51 mouse cellular contexts compared by ENCODE assay signal in the genomic region with DNA sequence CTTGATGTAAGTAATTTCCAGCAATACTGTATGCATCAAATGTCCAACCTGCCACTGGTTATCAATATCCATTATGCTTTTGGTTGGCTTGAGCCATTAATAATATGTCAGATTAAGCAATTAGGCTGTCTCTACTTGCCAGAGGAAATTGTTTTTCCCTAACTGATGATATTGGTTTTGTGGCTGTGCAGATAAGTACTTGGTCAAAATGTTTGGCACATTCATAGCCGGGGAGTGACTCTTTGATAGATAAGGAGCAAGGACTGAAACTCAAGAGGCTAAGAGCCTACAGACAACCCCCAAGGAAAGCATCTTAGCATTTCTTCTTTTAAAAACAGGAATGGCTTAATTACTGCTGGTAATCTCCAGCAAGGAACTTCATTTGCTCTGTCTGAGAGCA. TPM values are rescaled to one million over a fixed set of nuclear protein-coding genes. Genes with fewer than 3 reads are reported as not detected.
"Had no signal": no experiment of that assay in that cellular context is flagged by ENCODE, and none has a peak within 500 bp of the region (broad histone marks: within the 10 kb centered on the region; RNA-seq: fewer than 3 reads in every experiment).

No protein-coding gene starts in this region.

- H3K9ac ChIP-seq: heart, embryonic 12.5 days; heart, embryonic 13.5 days; heart, embryonic 15.5 days; hindbrain, embryonic 12.5 days; hindbrain, embryonic 13.5 days; hindbrain, embryonic 14.5 days; hindbrain, embryonic 15.5 days; intestine, embryonic 15.5 days; kidney, embryonic 15.5 days had no signal

- H3K36me3 ChIP-seq: heart, embryonic 10.5 days; heart, embryonic 12.5 days; heart, embryonic 13.5 days; heart, embryonic 15.5 days; hindbrain, embryonic 10.5 days; hindbrain, embryonic 12.5 days; hindbrain, embryonic 13.5 days; hindbrain, embryonic 15.5 days; intestine, embryonic 15.5 days; kidney, embryonic 15.5 days had no signal

- H3K4me3 ChIP-seq: heart, embryonic 10.5 days; heart, embryonic 12.5 days; heart, embryonic 13.5 days; heart, embryonic 15.5 days; hindbrain, embryonic 10.5 days; hindbrain, embryonic 12.5 days; hindbrain, embryonic 13.5 days; hindbrain, embryonic 15.5 days; intestine, embryonic 15.5 days; kidney, embryonic 15.5 days; layer of hippocampus, adult 2 months; left cerebral cortex, adult 2 months had no signal

- H3K27me3 ChIP-seq: heart, embryonic 13.5 days; heart, embryonic 15.5 days; hindbrain, embryonic 12.5 days; hindbrain, embryonic 15.5 days; intestine, embryonic 15.5 days; kidney, embryonic 15.5 days had no signal

- H3K27ac ChIP-seq: heart, embryonic 10.5 days; heart, embryonic 13.5 days; heart, embryonic 15.5 days; hindbrain, embryonic 10.5 days; hindbrain, embryonic 12.5 days; hindbrain, embryonic 13.5 days; hindbrain, embryonic 14.5 days; hindbrain, embryonic 15.5 days; hindbrain, postnatal 0 days; intestine, embryonic 15.5 days; kidney, embryonic 15.5 days; kidney, postnatal 0 days; layer of hippocampus, adult 2 months; left cerebral cortex, adult 2 months had no signal

- H3K9me3 ChIP-seq: heart, embryonic 10.5 days; heart, embryonic 12.5 days; heart, embryonic 13.5 days; heart, embryonic 15.5 days; hindbrain, embryonic 10.5 days; hindbrain, embryonic 12.5 days; hindbrain, embryonic 13.5 days; hindbrain, embryonic 15.5 days; intestine, embryonic 15.5 days; kidney, embryonic 15.5 days had no signal

- H3K4me1 ChIP-seq: heart, embryonic 10.5 days; heart, embryonic 12.5 days; heart, embryonic 13.5 days; heart, embryonic 15.5 days; hindbrain, embryonic 10.5 days; hindbrain, embryonic 12.5 days; hindbrain, embryonic 13.5 days; hindbrain, embryonic 15.5 days; intestine, embryonic 15.5 days; kidney, embryonic 15.5 days had no signal

- DNase-seq: heart, postnatal 10 days; heart, postnatal 14 days; heart, postnatal 36 days; heart, postnatal 4 days; kidney, adult 11 months; kidney, adult 2 months; kidney, adult 8-10 months; kidney, adult 9 months; kidney, postnatal 10 days; kidney, postnatal 14 days; kidney, postnatal 25 days; kidney, postnatal 36 days; kidney, postnatal 4 days; layer of hippocampus, adult 9-11 months; layer of hippocampus, postnatal 36 days had no signal

RNA-seq across cellular contexts. Expression of gene Esx1, which starts 40.8 kb away (rescaled TPM):
- total RNA-seq: heart, postnatal 10 days; heart, postnatal 14 days; heart, postnatal 25 days; heart, postnatal 36 days; heart, postnatal 4 days; hematopoietic stem cell, adult 5-6 weeks; hindbrain, postnatal 0 days; layer of hippocampus, adult 18-20 months; layer of hippocampus, adult 2 months; layer of hippocampus, adult 8-10 months; layer of hippocampus, postnatal 10 days; layer of hippocampus, postnatal 14 days; layer of hippocampus, postnatal 25 days; layer of hippocampus, postnatal 36 days; left cerebral cortex, adult 18-20 months; left cerebral cortex, adult 2 months had no signal
- polyA plus RNA-seq: heart, embryonic 11.5 days; heart, embryonic 12.5 days; heart, embryonic 13.5 days; heart, embryonic 14.5 days; heart, embryonic 15.5 days; heart, embryonic 16.5 days; heart, postnatal 0 days; hindbrain, embryonic 10.5 days; hindbrain, embryonic 11.5 days; hindbrain, embryonic 12.5 days; hindbrain, embryonic 13.5 days; hindbrain, embryonic 14.5 days; hindbrain, embryonic 15.5 days; hindbrain, embryonic 16.5 days; hindbrain, postnatal 0 days; inflammation-experienced regulatory T-cells, adult 6 months; intestine, embryonic 14.5 days; intestine, embryonic 15.5 days; intestine, embryonic 16.5 days; intestine, postnatal 0 days; kidney, adult 2 months; kidney, embryonic 14.5 days; kidney, embryonic 15.5 days; kidney, embryonic 16.5 days; kidney, postnatal 0 days; large intestine, adult 2 months had no signal
